Mouse (Mus musculus): Measurements from ENCODE around the gene Cyp11a1.
A peak's percentile ranks its signal among the peaks of the same experiment; 100 is the strongest.

The Cyp11a1 gene

GRCm38 (mm10) chr9:57972776-57973439, 33.3 kb upstream of the Cyp11a1 start:
- peak; percentile 94 for DNase-seq

- no peak for DNase-seq
These were observed 32.7 kb upstream of the Cyp11a1 start for GRCm38 (mm10) chr9:57973440-57974066.

DNA sequence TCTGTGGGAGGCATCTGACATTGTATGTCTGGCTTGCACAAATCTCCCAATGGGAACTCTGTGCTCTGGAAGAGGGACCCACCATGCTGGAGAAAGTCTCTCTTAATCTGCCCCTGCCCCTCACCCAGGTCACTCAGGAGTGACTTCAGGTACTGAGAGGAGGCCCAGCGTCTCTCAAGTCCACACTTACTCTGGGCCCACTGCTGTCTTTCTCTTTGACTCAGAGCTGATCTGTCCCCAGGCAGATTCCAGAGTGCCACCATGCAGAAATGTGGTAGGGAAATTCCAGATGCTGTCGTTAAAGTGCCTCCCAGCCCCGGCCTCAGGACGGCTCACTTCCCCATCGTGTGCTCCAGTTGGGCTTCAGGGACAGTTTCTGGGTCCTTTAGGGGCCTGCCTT, 32.0 kb upstream of the Cyp11a1 start:
- no peak for DNase-seq

GRCm38 (mm10) chr9:57975200-57975821, 30.9 kb upstream of the Cyp11a1 start:
- no peak for DNase-seq

GRCm38 (mm10) chr9:57978025-57978424, 28.2 kb upstream of the Cyp11a1 start:
- no peak for DNase-seq

- no peak for DNase-seq
These were observed 27.4 kb upstream of the Cyp11a1 start for GRCm38 (mm10) chr9:57978858-57979257.

DNA sequence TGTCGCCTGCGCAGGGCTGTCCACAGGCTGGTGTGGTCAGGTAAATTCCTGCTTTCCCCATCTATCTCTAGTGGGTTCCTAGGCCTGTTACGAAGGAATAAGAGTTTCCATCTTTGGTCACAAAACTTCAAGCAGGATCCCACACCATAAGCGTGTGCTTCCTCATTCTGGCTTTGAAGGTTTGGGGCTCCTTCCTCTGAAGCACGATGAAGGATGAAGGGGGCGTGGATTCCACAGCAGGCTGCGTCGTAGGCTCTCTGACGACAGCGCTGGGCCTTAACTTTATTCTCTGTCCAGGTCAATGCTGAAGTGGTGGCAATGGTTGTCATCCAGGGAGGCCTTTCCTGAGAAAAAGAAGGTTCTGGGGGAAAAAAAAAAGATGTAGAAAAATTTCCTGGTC, 25.6 kb upstream of the Cyp11a1 start:
- DNase-seq, result no peak

GRCm38 (mm10) chr9:57985304-57985703, 20.9 kb upstream of the Cyp11a1 start:
- DNase-seq, result no peak

DNA sequence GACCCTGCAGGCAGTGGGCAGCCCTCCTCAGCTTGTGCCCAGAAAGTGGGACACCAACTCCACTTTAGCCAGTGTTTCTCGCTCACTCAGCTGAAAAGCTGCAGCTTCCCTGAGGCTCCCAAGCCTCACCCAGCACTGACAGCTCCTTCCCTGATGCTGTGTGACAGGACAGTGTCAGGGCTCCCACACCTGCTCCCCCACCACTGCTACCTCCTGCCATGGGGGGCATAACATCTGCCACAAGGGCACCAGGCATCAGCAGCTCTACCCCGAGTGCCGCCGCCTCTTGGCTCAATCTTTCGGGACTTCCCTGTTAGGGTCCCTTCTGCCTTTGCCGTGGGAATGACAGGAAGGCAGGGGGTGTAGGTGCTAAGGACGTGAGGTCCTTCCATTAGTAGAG, 19.9 kb upstream of the Cyp11a1 start:
- DNase-seq, result no peak

- DNase-seq, result no peak
These were observed 18.1 kb upstream of the Cyp11a1 start for GRCm38 (mm10) chr9:57988098-57988497.

GRCm38 (mm10) chr9:57989309-57989708, 16.9 kb upstream of the Cyp11a1 start:
- DNase-seq, result no peak

DNA sequence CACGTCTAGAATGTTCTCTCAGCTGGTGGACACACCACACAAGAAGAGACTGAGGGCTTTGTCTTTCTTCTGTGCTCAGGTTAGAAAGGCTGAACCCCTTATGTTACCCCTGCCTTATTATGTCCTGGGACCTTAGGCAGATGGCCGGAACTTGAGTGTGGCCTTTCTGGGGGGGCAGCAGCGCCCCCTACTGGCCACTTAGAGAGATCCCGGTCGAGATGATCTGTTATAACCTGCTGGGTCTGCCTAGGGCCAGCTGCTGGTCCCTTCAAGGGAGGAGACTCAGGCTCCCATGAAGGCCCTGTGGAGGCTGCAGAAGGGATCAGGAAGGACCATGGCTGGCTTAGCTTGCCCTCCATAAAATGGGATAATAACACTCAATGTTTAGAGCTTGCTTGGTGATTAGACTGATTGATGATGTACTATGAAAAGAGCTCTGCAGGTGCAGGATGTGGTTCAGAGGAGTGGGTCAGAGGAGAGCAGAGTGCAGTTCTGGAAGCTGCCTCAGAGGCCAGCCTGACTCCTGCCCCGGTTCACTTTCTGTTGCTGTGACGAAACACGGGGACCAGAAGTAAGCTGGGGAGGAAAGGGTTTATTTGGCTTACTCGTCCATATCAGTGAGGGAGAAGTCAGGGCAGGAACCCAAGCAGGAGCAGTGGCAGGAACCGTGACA, 15.6 kb upstream of the Cyp11a1 start:
- DNase-seq, result peak; percentile 95

DNA sequence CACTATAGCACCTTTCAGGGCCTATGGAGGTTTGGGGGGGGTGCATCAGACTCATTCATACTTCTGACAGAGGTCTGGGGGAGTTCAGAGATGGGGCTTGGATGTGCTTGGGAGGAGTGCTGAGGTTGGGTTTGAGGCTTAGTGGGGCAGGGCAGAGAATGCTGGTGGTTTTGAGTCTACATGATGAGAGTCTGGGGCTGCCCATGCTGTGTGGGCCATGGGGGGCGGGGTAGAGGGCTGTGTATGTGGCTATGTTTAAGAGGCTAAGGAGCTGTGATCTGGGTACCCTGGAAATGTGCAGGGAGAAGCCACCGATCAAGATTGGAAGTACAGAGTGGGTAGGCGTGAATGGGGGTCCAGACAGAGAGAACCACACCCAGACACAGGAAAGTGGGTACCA, 14.2 kb upstream of the Cyp11a1 start:
- DNase-seq, result no peak

- no peak for DNase-seq
These were observed 13.2 kb upstream of the Cyp11a1 start for GRCm38 (mm10) chr9:57992781-57993591.

- no peak for DNase-seq
These were observed 10.9 kb upstream of the Cyp11a1 start for GRCm38 (mm10) chr9:57995282-57995681.

DNA sequence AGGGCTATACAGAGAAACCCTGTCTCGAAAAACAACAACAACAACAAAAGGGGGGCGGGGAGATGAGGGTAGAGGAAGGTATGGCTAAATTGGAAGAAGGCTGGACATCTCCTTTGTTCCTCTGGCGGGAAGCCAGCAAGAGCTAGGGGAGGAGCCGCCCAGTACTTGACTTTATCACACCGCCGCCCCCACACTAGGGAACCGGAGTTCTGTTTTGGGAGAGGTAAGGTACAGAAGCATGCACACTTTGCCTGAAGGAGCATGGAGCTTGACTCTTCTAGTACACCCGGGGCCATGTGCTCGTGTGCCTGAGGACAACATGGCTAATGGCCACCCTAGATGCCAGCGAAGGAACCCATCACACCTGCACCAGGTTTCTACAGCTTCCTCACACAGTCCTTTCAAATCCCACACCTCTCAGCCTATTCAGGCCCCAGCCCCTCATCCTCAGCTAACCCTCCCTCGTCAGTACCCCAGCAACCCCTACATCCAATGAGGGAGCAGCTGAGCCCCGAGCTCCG, 8.6 kb upstream of the Cyp11a1 start:
- peak; percentile 89 for DNase-seq

- DNase-seq, result peak; percentile 88
These were observed 8.1 kb upstream of the Cyp11a1 start for GRCm38 (mm10) chr9:57998032-57998659.

GRCm38 (mm10) chr9:57998685-57999084, 7.5 kb upstream of the Cyp11a1 start:
- DNase-seq, result no peak

- no peak for DNase-seq
These were observed 6.5 kb upstream of the Cyp11a1 start for GRCm38 (mm10) chr9:57999676-58000075.

- DNase-seq, result no peak
These were observed 2.9 kb upstream of the Cyp11a1 start for GRCm38 (mm10) chr9:58003272-58003671.

DNA sequence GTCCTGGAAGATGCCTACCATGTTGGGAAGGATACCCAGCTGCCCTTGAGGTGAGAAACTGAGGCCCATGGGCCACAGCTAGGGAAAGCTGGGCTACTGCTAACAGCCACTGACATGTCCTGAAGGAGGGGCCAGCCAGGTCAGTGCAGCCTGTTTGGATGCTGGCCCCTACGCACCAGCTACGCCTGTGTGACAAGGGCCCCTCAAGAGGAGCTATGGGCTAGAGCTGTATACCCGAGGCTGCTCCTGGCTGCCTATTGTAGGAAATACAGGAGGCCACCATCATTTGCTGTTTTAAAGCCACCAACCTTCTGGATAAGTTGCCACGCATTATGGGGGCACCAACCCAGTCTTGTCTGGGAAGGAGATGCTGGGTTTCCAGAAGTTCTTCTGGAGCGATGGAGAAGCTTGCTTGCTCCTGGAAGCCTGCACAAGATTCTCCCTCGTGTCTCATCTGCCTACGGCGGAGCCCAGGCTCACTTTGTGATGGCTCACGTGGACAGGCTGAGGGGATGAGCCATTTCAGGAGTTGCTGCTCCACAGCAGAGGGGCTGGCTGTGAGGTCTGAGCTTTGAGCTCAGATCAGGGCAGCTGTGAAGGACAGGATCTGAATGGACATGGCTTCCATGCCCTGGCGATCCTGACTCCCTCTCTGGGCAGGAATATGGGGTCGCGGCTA, 2.3 kb downstream of the Cyp11a1 start:
- DNase-seq, result no peak

DNA sequence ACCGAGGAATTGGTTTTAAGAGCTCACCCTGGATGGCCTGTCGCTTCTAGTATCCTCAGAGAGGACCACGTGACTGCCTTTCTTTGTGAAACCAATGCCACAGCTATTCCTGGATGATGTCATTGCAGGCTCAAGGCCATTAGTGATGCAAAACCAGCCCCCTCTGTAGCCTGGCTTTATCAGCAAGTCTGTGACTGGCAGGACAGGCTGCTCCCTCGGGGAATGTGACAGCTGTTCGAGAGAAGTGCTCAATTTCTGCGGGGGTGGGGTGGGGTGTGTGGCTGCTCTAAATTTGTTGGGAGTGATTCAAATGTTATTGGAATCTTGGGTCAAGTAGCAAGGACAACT, 2.8 kb downstream of the Cyp11a1 start:
- DNase-seq, result peak; percentile 98

Measured in heart, adult 11 months (tissue).